Mouse (Mus musculus) liver, embryonic 14.5 days (tissue): ENCODE measurements around the gene Fbxw11. TPM values are rescaled to one million over a fixed set of nuclear protein-coding genes. Genes with fewer than 3 reads are reported as not detected.

Experiments used
- ATAC-seq: fragments of 200-750 bp; cut with Nextera tagmentation; 2 replicates; pipeline ENCODE4 v1.8.0; 2017; ENCODE audit warnings: moderate number of reproducible peaks, mild to moderate bottlenecking, moderate library complexity; ENCODE audit not compliant: insufficient read depth
- DNase-seq, 3 experiments: peaks; one replicate each; pipeline ENCODE4 v3.0.0-alpha.2; 2012 to 2013; ENCODE audit warnings: low read depth in 3 of 3, low spot score in 3 of 3
- H3K27ac ChIP-seq: fragments of 300-500 bp; sonication (generic); 2 replicates; pipeline ENCODE4 v1.5.1; 2014; ENCODE audit warnings: moderate library complexity, mild to moderate bottlenecking, control low read depth, inconsistent platforms
- H3K27me3 ChIP-seq: fragments of 300-500 bp; sonication (generic); 2 replicates; pipeline ENCODE4 v1.6.1; 2014; ENCODE audit warnings: mild to moderate bottlenecking, low read length, moderate library complexity; ENCODE audit not compliant: control insufficient read depth, insufficient read depth
- H3K36me3 ChIP-seq: fragments of 300-500 bp; sonication (generic); replicated peaks from 2 replicates; pipeline ENCODE4 v1.6.1; 2014; ENCODE audit warnings: low read depth; ENCODE audit not compliant: control insufficient read depth, insufficient read depth
- H3K4me1 ChIP-seq, 2 experiments: fragments of 200-500 bp in 1 of 2; fragments of 300-500 bp in 1 of 2; sonication (generic) in 1 of 2; replicated peaks; 2 replicates each; pipeline ENCODE4 v1.6.1; 2012 to 2014; ENCODE audit warnings: antibody characterized with exemption in 1 of 2, inconsistent platforms in 1 of 2, low read length in 1 of 2; ENCODE audit not compliant: control insufficient read depth in 2 of 2, insufficient read depth in 2 of 2
- H3K4me2 ChIP-seq: fragments of 300-500 bp; sonication (generic); 2 replicates; pipeline ENCODE4 v1.6.1; 2014; ENCODE audit warnings: low read depth, mild to moderate bottlenecking, control low read depth, moderate library complexity
- H3K4me3 ChIP-seq, 2 experiments: fragments of 200-500 bp in 1 of 2; fragments of 300-500 bp in 1 of 2; sonication (generic) in 1 of 2; 2 replicates each; pipeline ENCODE4 v1.5.1; 2012 to 2014; ENCODE audit warnings: low read depth in 2 of 2, low read length in 2 of 2, mild to moderate bottlenecking in 2 of 2, control low read depth in 1 of 2, inconsistent platforms in 1 of 2, moderate library complexity in 1 of 2; ENCODE audit not compliant: insufficient read depth in 1 of 2
- H3K9ac ChIP-seq: fragments of 300-500 bp; sonication (generic); replicated peaks from 2 replicates; pipeline ENCODE4 v1.6.1; 2014; ENCODE audit warnings: mild to moderate bottlenecking, control low read depth, moderate library complexity
- H3K9me3 ChIP-seq: fragments of 300-500 bp; sonication (generic); 2 replicates; pipeline ENCODE4 v1.6.1; 2016; ENCODE audit warnings: low read length, mixed read lengths; ENCODE audit not compliant: control insufficient read depth
- CTCF ChIP-seq: IDR thresholded peaks from 2 replicates; pipeline ENCODE4 v1.5.1; 2016; ENCODE audit warnings: antibody characterized with exemption, low read depth, control low read depth
- EP300 ChIP-seq: IDR thresholded peaks from 2 replicates; pipeline ENCODE4 v1.6.1; 2016; ENCODE audit warnings: antibody characterized with exemption, low read depth
- WGBS: fragments of 180-500 bp; shearing (Covaris S2); extraction: QIAGEN DNeasy Blood & Tissue Kit; methylation state at CpG from one replicate; pipeline ENCODE4 v1.1.7; 2014; ENCODE audit not compliant: insufficient replicate concordance; 5-methylcytosine and 5-hydroxymethylcytosine counted together
- polyA plus RNA-seq, 2 experiments: library from polyadenylated mRNA; depleted of rRNA in 1 of 2; stranded (reverse) in 1 of 2; unstranded in 1 of 2; fragments of >200 nt; fragmentation: Nextera tagmentation in 1 of 2; extraction: Ambion mirVana in 1 of 2; gene quantifications; 2 replicates each; pipeline versions ENCODE4 v1.2.1 to v1.2.3; 2012 to 2014

The Fbxw11 gene
- 10.2 and 10.9 TPM in 2 replicates for polyA plus RNA-seq (2012; rRNA removed)
- 13.9 and 14.9 TPM in 2 replicates for polyA plus RNA-seq (2014; fragmentation: Nextera tagmentation; extraction: Ambion mirVana)

DNA sequence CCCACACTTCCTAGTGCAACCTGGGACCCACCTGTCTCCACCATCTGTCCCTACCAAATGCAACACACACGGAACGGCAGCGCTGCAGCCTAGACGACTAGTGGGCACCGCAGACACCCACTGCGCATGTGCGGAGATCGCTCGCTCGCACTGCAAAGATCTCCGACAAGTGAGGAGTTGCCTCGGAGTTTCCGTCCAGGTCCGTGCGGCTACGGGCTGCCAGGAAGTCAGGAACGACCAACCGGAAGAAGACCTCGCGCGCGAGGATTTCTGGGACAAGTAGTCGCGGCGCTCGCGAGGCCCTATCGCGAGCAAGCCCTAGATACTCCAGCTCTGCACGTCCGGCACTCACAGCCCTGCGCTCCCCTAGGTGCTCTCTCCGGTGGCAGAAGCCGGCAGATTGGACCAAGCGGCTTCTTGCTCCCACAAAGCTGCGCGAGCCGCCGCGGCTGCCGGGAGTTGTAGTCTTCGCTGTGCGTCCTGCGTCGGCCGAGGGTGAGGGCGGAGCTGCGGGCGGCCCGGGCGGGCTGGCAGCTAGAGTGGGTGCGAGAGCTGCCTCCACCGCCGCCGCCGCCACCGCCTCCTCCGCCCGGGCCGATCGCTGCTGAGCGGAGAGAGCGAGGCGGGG, at the start of gene Fbxw11:
TSS of gene Fbxw11 (plus strand) at position 476 of the 628 bp plus-strand sequence.
- Histone ChIP-seq H3K4me2 (peak within 1 kb of the TSS; percentile 98), H3K9me3 (no peaks in the 10 kb centered on the region), H3K4me3 (peak within 1 kb of the TSS; percentile 89 to 100), H3K36me3 (no peaks in the 10 kb centered on the region), H3K4me1 (peaks cover 23 to 25% of the 10 kb centered on the region in 2 experiments), H3K27ac (peak within 1 kb of the TSS; percentile 94), H3K9ac (peak within 1 kb of the TSS; percentile 99), H3K27me3 (no peaks in the 10 kb centered on the region)
- no peak for TF ChIP-seq CTCF
- TF ChIP-seq EP300 = no peak
- ATAC-seq (peak; percentile 92), DNase-seq (peak; percentile 95 to 96 (median 96))
- under 1% methylated on average over 51 of the region's 64 CpGs for WGBS

DNA sequence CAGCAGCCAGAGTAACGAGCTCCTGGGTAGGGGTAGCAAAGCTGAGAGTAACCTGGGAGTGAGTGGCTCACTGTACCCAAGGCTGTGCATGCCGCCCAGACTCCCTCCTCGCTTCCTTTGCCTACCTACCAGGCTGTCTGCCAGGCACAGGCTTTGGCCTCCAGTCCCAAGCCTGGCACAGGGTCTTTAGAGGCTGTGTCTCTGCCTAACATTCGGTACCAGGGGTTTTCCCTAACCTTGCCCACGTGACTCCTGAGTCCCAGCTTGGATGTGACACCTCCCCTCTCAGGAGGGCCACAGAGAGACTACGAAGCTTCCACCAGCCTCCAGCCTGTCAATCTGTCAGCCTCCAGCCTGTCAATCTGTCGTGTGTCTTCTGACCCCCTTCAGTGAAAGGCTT, 49.4 kb upstream of the Fbxw11 start:
- no peaks in the 10 kb centered on the region for H3K4me1 ChIP-seq
- no peak overlapping the region for H3K27ac ChIP-seq
- TF ChIP-seq CTCF (no peak), EP300 (no peak)
- no peak overlapping the region for H3K4me2 ChIP-seq
- H3K9me3 ChIP-seq = no peaks in the 10 kb centered on the region
- H3K36me3 ChIP-seq = no peaks in the 10 kb centered on the region
- H3K4me3 ChIP-seq = no peak overlapping the region
- no peak for DNase-seq
- no peak for ATAC-seq
- 65% methylated on average over 7 of the region's 7 CpGs for WGBS
- H3K9ac ChIP-seq = no peak overlapping the region
- no peaks in the 10 kb centered on the region for H3K27me3 ChIP-seq

DNA sequence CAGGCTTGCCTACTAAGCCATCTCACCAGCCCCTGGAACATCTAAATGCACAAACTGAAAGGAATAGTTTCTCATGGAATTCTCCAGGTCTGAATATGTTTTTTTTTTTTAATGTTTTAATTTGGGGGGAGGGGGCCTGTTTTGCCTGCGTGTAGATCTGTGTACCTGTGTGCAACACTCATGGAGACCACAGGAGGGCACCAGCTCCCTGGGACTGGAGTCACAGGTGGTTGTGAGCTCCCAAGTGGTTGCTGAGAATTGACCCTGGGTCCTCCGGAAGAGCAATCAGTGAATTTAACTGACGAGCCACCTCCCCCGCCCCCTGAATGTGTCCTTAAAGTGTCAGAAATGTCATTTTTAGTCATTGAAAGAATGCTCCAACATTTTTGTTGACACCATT, 48.4 kb upstream of the Fbxw11 start:
- Histone ChIP-seq H3K27ac (no peak overlapping the region), H3K36me3 (no peaks in the 10 kb centered on the region), H3K4me1 (no peaks in the 10 kb centered on the region), H3K9me3 (no peaks in the 10 kb centered on the region), H3K27me3 (no peaks in the 10 kb centered on the region), H3K4me3 (no peak overlapping the region), H3K4me2 (no peak overlapping the region), H3K9ac (no peak overlapping the region)
- TF ChIP-seq EP300 = no peak
- TF ChIP-seq CTCF = peak; percentile 41
- DNase-seq (no peak), ATAC-seq (no peak)
- 73% methylated on average over 4 of the region's 4 CpGs for WGBS

DNA sequence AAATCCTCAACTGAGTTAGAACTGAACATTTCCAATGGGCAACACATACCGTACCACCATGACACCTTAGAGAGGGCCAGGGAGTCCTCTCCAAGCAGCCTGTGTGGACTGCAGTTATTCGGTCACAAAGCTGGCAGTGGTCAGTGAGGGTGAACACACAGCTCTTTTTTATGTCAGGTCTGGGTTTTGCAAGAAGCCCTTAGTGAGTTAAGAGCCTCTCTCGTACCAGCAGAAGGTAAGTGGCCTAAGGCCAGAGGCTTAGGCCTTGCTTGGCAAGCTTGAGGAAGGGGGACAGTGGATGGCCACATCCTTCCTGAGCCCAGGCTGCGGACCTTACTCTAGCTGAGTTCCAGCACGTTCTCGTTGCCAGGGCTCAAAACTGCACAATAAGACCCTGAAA, 42.2 kb upstream of the Fbxw11 start:
- ATAC-seq (no peak), DNase-seq (no peak)
- no peak overlapping the region for H3K27ac ChIP-seq
- H3K4me2 ChIP-seq = no peak overlapping the region
- 78% methylated on average over 6 of the region's 6 CpGs for WGBS
- H3K9me3 ChIP-seq = no peaks in the 10 kb centered on the region
- H3K27me3 ChIP-seq = no peaks in the 10 kb centered on the region
- H3K9ac ChIP-seq = no peak overlapping the region
- no peak overlapping the region for H3K4me3 ChIP-seq
- H3K4me1 ChIP-seq = peaks cover 0 to 7% of the 10 kb centered on the region in 2 experiments; a peak in 2 of 4 replicates
- TF ChIP-seq EP300 (no peak), CTCF (no peak)
- H3K36me3 ChIP-seq = no peaks in the 10 kb centered on the region

DNA sequence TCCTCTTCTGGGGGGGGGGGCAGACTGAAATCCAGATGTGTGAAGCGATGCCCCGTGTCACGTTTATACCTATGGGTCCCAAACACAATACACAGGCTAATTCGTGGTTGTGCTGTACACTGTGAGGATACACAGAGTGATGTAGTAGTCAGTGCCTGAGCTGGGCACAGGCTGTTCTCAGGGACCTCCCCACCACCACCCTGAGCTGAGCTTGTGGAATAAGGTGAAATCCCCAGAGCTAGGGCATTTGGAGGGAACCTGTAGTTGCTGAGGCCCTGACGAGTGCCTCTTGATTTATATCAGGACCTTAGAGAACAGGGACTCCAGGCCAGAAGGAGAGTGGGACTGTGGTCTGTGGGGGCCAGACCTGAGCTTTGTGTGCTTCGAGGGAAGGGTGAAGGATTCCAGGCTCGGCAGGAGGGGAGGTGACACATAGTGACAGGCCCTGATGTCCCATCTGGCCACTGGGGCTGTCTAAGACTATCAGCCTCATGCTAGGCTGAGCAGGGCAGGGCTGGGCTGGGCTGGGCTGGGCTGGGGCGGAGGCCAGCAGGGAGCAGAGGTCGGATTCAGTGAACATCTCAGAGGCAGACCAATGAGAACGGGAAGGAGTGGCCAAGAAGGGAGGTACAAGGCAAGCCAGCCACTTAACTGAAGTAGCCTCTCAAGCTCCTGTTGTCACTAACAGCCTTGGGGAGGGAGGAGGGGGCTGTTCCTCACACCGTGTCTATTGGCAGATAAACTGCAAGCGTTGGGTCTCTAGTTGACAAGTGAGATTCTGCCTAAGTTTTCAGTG, 40.8 kb upstream of the Fbxw11 start:
- DNase-seq (peak in 1 of 3 experiments; percentile 11), ATAC-seq (peak; percentile 65)
- WGBS = 46% methylated on average over 12 of the region's 12 CpGs
- Histone ChIP-seq H3K36me3 (no peaks in the 10 kb centered on the region), H3K27ac (no peak overlapping the region), H3K27me3 (no peaks in the 10 kb centered on the region), H3K4me1 (peaks cover 0 to 7% of the 10 kb centered on the region in 2 experiments; a peak in 2 of 4 replicates), H3K4me3 (no peak overlapping the region), H3K9ac (no peak overlapping the region), H3K4me2 (no peak overlapping the region), H3K9me3 (no peaks in the 10 kb centered on the region)
- TF ChIP-seq CTCF = peak; percentile 3; the same call in 1 of the 2 replicates
- no peak for TF ChIP-seq EP300
